Comparison of ENCODE assay signal across 29 mouse cellular contexts in the genomic region with DNA sequence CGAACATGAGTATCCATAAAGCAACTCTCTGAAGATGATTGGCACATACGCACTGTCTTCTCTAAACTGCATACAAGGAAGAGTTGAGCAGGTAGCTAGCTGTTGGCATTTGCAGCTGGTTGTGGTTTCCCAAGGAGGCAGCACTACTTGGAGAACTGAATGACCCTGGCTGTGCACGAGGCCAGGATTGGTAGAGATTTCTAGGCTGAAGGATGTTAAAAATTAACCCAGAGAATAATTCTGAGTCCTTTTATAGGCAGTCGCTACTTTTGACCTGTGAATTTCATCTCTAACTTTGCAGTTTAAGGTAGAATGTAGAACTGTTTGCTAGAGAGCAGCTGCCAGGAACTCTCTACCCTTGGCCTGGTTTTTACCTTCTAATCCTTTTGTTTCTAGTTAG.
A peak's percentile ranks its signal among the peaks of the same experiment; 100 is the strongest.
DNase-seq lines count a peak whose midpoint lies in the region; ATAC-seq lines count a peak whose summit lies in the region.
"Had no signal": no experiment of that assay in that cellular context is flagged by ENCODE, and none has a peak within 500 bp of the region (broad histone marks: within the 10 kb centered on the region; RNA-seq: fewer than 3 reads in every experiment).

No protein-coding gene starts in this region.

- H3K4me1 ChIP-seq in heart, embryonic 12.5 days (replicated peaks), result no peaks in the 10 kb centered on the region
- no peaks in the 10 kb centered on the region for H3K4me1 ChIP-seq in lung, embryonic 16.5 days (replicated peaks; ENCODE audit: control insufficient read depth, insufficient read depth, low read length)
- H3K4me1 ChIP-seq: embryonic facial prominence, embryonic 10.5 days; embryonic facial prominence, embryonic 15.5 days; forebrain, embryonic 12.5 days; heart, embryonic 15.5 days; limb, embryonic 15.5 days; liver, embryonic 15.5 days; megakaryocyte, embryonic 14.5 days; neural tube, embryonic 15.5 days had no signal

- no peaks in the 10 kb centered on the region for H3K9me3 ChIP-seq in heart, embryonic 12.5 days (replicated peaks)
- H3K9me3 ChIP-seq in lung, embryonic 16.5 days (ENCODE audit: control insufficient read depth, low read length), result no peaks in the 10 kb centered on the region
- H3K9me3 ChIP-seq: embryonic facial prominence, embryonic 10.5 days; embryonic facial prominence, embryonic 15.5 days; forebrain, embryonic 12.5 days; heart, embryonic 15.5 days; limb, embryonic 15.5 days; liver, embryonic 15.5 days; neural tube, embryonic 15.5 days had no signal

- peak; percentile 28 for DNase-seq in heart, adult 11 months
- DNase-seq in lung, postnatal 10 days, result no peak
- DNase-seq in kidney, adult 9 months, result peak; percentile 84
- DNase-seq in kidney, postnatal 36 days, result peak; percentile 68 to 80
- DNase-seq: adrenal gland, adult 8-10 months; cerebellum, adult 8-10 months; cerebellum, postnatal 25 days; gastrocnemius, postnatal 10 days; left cerebral cortex, postnatal 4 days; lung, embryonic 14.5 days; lung, postnatal 36 days; midbrain, embryonic 14.5 days; spleen, adult 18-20 months; thymus, postnatal 4 days had no signal

- 85% methylated on average over 4 of the region's 4 CpGs for WGBS in heart, embryonic 12.5 days
- 67% methylated on average over 4 of the region's 4 CpGs for WGBS in lung, embryonic 16.5 days

- no peak overlapping the region for H3K27ac ChIP-seq in heart, embryonic 12.5 days (ENCODE audit: poor library complexity, severe bottlenecking)
- H3K27ac ChIP-seq in lung, embryonic 16.5 days (ENCODE audit: low read length), result no peak overlapping the region
- H3K27ac ChIP-seq: embryonic facial prominence, embryonic 10.5 days; embryonic facial prominence, embryonic 15.5 days; forebrain, embryonic 12.5 days; heart, embryonic 15.5 days; hindbrain, postnatal 0 days; limb, embryonic 15.5 days; liver, embryonic 15.5 days; neural tube, embryonic 15.5 days had no signal

- H3K36me3 ChIP-seq in heart, embryonic 12.5 days, result peaks cover 4% of the 10 kb centered on the region; the same call in 1 of the 2 replicates
- no peaks in the 10 kb centered on the region for H3K36me3 ChIP-seq in lung, embryonic 16.5 days (ENCODE audit: control insufficient read depth, insufficient read depth, low read length)
- H3K36me3 ChIP-seq: embryonic facial prominence, embryonic 10.5 days; embryonic facial prominence, embryonic 15.5 days; forebrain, embryonic 12.5 days; heart, embryonic 15.5 days; limb, embryonic 15.5 days; liver, embryonic 15.5 days had no signal

- no peak overlapping the region for H3K4me2 ChIP-seq in heart, embryonic 12.5 days
- no peak overlapping the region for H3K4me2 ChIP-seq in lung, embryonic 16.5 days (ENCODE audit: low read depth, low read length)
- H3K4me2 ChIP-seq: embryonic facial prominence, embryonic 15.5 days; forebrain, embryonic 12.5 days; heart, embryonic 15.5 days; limb, embryonic 15.5 days; liver, embryonic 15.5 days; lung, embryonic 14.5 days; neural tube, embryonic 15.5 days had no signal

- no peaks in the 10 kb centered on the region for H3K27me3 ChIP-seq in heart, embryonic 12.5 days (replicated peaks)
- no peaks in the 10 kb centered on the region for H3K27me3 ChIP-seq in lung, embryonic 16.5 days (ENCODE audit: control insufficient read depth, insufficient read depth, low read depth, low read length)
- H3K27me3 ChIP-seq: CH12.LX; embryonic facial prominence, embryonic 15.5 days; forebrain, embryonic 12.5 days; heart, embryonic 15.5 days; limb, embryonic 15.5 days; liver, embryonic 15.5 days; megakaryocyte, embryonic 14.5 days; neural tube, embryonic 15.5 days had no signal

- ATAC-seq in heart, embryonic 12.5 days (ENCODE audit: insufficient number of reproducible peaks, low FRiP score), result no peak
- ATAC-seq in lung, embryonic 16.5 days (ENCODE audit: low read depth), result 0 out of 2 replicates have a peak, but pooled peaks have one; percentile 54
- no peak for ATAC-seq in megakaryocyte-erythroid progenitor cell, adult 5-6 weeks (replicated peaks; ENCODE audit: low FRiP score, low TSS enrichment, poor library complexity, severe bottlenecking)
- ATAC-seq in megakaryocyte progenitor cell, adult 5-6 weeks (replicated peaks; ENCODE audit: poor library complexity), result no peak
- ATAC-seq: activated CD4-positive, CD25-positive, alpha-beta regulatory T cell, adult 4 months; hindbrain, postnatal 0 days had no signal

- no peak overlapping the region for H3K4me3 ChIP-seq in heart, embryonic 12.5 days
- no peak overlapping the region for H3K4me3 ChIP-seq in lung, embryonic 16.5 days (ENCODE audit: low read length)
- H3K4me3 ChIP-seq: embryonic facial prominence, embryonic 10.5 days; embryonic facial prominence, embryonic 15.5 days; forebrain, embryonic 12.5 days; heart, embryonic 15.5 days; limb, embryonic 15.5 days; liver, embryonic 15.5 days; megakaryocyte, embryonic 14.5 days; neural tube, embryonic 15.5 days had no signal

- H3K9ac ChIP-seq in heart, embryonic 12.5 days, result no peak overlapping the region
- no peak overlapping the region for H3K9ac ChIP-seq in lung, embryonic 16.5 days (ENCODE audit: low read length)
- H3K9ac ChIP-seq: embryonic facial prominence, embryonic 15.5 days; forebrain, embryonic 12.5 days; heart, embryonic 15.5 days; limb, embryonic 15.5 days; liver, embryonic 15.5 days; lung, embryonic 14.5 days; neural tube, embryonic 15.5 days had no signal
